Mouse (Mus musculus) testis, adult 2 months (tissue): ENCODE results near the gene Epb41l2.

Experiments
- CTCF ChIP-seq: fragments of 200-500 bp; IDR thresholded peaks from 2 replicates; pipeline ENCODE4 v1.5.1; 2012; ENCODE audit warnings: low read depth, mild to moderate bottlenecking, inconsistent platforms, low read length, moderate library complexity; ENCODE audit not compliant: control insufficient read depth, insufficient read depth, insufficient replicate concordance
- POLR2A ChIP-seq: fragments of 200-500 bp; IDR thresholded peaks from 2 replicates; pipeline ENCODE4 v1.6.1; 2012; ENCODE audit warnings: low read depth, mild to moderate bottlenecking, inconsistent platforms, low read length, moderate library complexity; ENCODE audit not compliant: control insufficient read depth

DNA sequence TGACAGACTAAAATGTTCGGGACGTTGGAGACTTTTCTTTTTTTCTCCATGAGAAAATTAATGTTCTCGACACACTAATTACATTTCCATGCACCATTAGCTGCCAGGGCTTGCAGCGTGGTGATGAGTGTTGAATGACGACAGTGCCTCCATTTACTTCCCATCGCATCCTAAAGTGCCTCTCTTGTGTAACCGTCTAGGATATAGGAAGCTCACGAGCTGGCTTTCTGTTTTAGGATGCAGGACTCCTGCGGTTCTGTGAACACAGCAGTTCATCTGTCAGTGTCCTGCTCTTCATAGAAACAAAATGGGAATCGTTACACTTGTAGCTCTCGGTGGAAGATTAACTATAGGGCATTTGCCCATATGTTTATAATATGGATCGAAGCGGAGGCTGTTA is 171.7 kb downstream of the Epb41l2 start:
- TF ChIP-seq POLR2A (no peak), CTCF (no peak)
